ENCODE assay signal across 10 mouse cellular contexts in genomic region chr12:116550031-116550430, GRCm38 (mm10).
DNase-seq lines count a peak whose midpoint lies in the region; ATAC-seq and TF ChIP-seq lines count a peak whose summit lies in the region.
"Had no signal": no experiment of that assay in that cellular context is flagged by ENCODE, and none has a peak within 500 bp of the region (broad histone marks: within the 10 kb centered on the region; RNA-seq: fewer than 3 reads in every experiment).

No protein-coding gene starts in this region.

- no peak overlapping the region for H3K4me2 ChIP-seq in kidney, embryonic 14.5 days (replicated peaks; ENCODE audit: low read depth, low read length)
- no peak overlapping the region for H3K4me2 ChIP-seq in heart, postnatal 0 days (ENCODE audit: low read depth, low read length)
- H3K4me2 ChIP-seq: embryonic facial prominence, embryonic 12.5 days had no signal

- 18% methylated on average over 1 of the region's 1 CpGs for WGBS in kidney, adult 2 months
- 87% methylated on average over 1 of the region's 1 CpGs for WGBS in kidney, embryonic 14.5 days
- WGBS in heart, postnatal 0 days: 6% methylated on average over 1 of the region's 1 CpGs

- no peak overlapping the region for H3K27ac ChIP-seq in kidney, adult 2 months (ENCODE audit: insufficient read depth, low read depth, low read length)
- H3K27ac ChIP-seq in kidney, embryonic 14.5 days (ENCODE audit: low read depth, low read length): no peak overlapping the region
- no peak overlapping the region for H3K27ac ChIP-seq in heart, postnatal 0 days (ENCODE audit: low read depth)
- H3K27ac ChIP-seq: embryonic facial prominence, embryonic 12.5 days had no signal

- no peak overlapping the region for H3K9ac ChIP-seq in kidney, embryonic 14.5 days (ENCODE audit: low read depth, low read length)
- no peak overlapping the region for H3K9ac ChIP-seq in heart, postnatal 0 days (replicated peaks; ENCODE audit: low read depth, low read length)
- H3K9ac ChIP-seq: embryonic facial prominence, embryonic 12.5 days had no signal

- no peaks in the 10 kb centered on the region for H3K36me3 ChIP-seq in kidney, adult 2 months (ENCODE audit: control insufficient read depth, insufficient read depth, low read length)
- H3K36me3 ChIP-seq in kidney, embryonic 14.5 days (ENCODE audit: control insufficient read depth, insufficient read depth, low read length): no peaks in the 10 kb centered on the region
- no peaks in the 10 kb centered on the region for H3K36me3 ChIP-seq in heart, postnatal 0 days (replicated peaks; ENCODE audit: control insufficient read depth, insufficient read depth, low read length)
- H3K36me3 ChIP-seq: embryonic facial prominence, embryonic 12.5 days; G1E had no signal

- H3K9me3 ChIP-seq in kidney, embryonic 14.5 days (ENCODE audit: control insufficient read depth, low read length): no peaks in the 10 kb centered on the region
- H3K9me3 ChIP-seq in heart, postnatal 0 days (replicated peaks; ENCODE audit: control insufficient read depth, low read length): no peaks in the 10 kb centered on the region
- H3K9me3 ChIP-seq: embryonic facial prominence, embryonic 12.5 days; G1E had no signal

- DNase-seq in kidney, adult 2 months: peak; percentile 89
- peak; percentile 33 to 45 for DNase-seq in adrenal gland, postnatal 36 days
- peak; percentile 78 for DNase-seq in heart, postnatal 0 days (ENCODE audit: low spot score)
- DNase-seq in left cerebral cortex, postnatal 36 days (ENCODE audit: low spot score in 2 of 2): peak; percentile 47 to 48
- no peak for DNase-seq in retina, postnatal 1 day
- no peak for DNase-seq in urinary bladder, postnatal 25 days (ENCODE audit: low spot score)

- H3K27me3 ChIP-seq in kidney, adult 2 months (replicated peaks; ENCODE audit: control insufficient read depth, insufficient read depth, low read length): no peaks in the 10 kb centered on the region
- no peaks in the 10 kb centered on the region for H3K27me3 ChIP-seq in kidney, embryonic 14.5 days (ENCODE audit: control insufficient read depth, insufficient read depth, low read length)
- H3K27me3 ChIP-seq in heart, postnatal 0 days (ENCODE audit: control insufficient read depth, insufficient read depth, low read length): no peaks in the 10 kb centered on the region
- H3K27me3 ChIP-seq: embryonic facial prominence, embryonic 12.5 days had no signal

- ATAC-seq in kidney, embryonic 14.5 days (ENCODE audit: low FRiP score, low TSS enrichment): no peak
- ATAC-seq in heart, postnatal 0 days (ENCODE audit: insufficient read depth, low read depth): peak; percentile 97
- no peak for ATAC-seq in granulocyte monocyte progenitor cell, adult 5-6 weeks (replicated peaks; ENCODE audit: poor library complexity, severe bottlenecking)

- intact Hi-C loops in left cerebral cortex, postnatal 36 days (cut with DNase I): no loop called here

- no peak for TF ChIP-seq POLR2A in kidney, adult 2 months (IDR thresholded peaks at IDR 0.05; ENCODE audit: low read depth, low read length)

- H3K4me3 ChIP-seq in kidney, adult 2 months (ENCODE audit: insufficient read depth, low read depth, low read length): no peak overlapping the region
- H3K4me3 ChIP-seq in kidney, embryonic 14.5 days (ENCODE audit: low read length): no peak overlapping the region
- H3K4me3 ChIP-seq in heart, postnatal 0 days (ENCODE audit: low read depth, low read length): no peak overlapping the region
- H3K4me3 ChIP-seq: embryonic facial prominence, embryonic 12.5 days had no signal

- TF ChIP-seq CTCF in kidney, adult 2 months (conservative IDR thresholded peaks at IDR 0.05; ENCODE audit: insufficient read depth, insufficient read length, low read depth, low read length): no peak
- no peak for TF ChIP-seq CTCF in heart, postnatal 0 days (IDR thresholded peaks at IDR 0.05; ENCODE audit: low read depth)

- H3K4me1 ChIP-seq in kidney, adult 2 months (ENCODE audit: control insufficient read depth, insufficient read depth, low read length): no peaks in the 10 kb centered on the region
- H3K4me1 ChIP-seq in kidney, embryonic 14.5 days (ENCODE audit: control insufficient read depth, insufficient read depth, low read length): no peaks in the 10 kb centered on the region
- H3K4me1 ChIP-seq in heart, postnatal 0 days (ENCODE audit: control insufficient read depth, insufficient read depth): no peaks in the 10 kb centered on the region
- H3K4me1 ChIP-seq: embryonic facial prominence, embryonic 12.5 days had no signal

- no peak for TF ChIP-seq EP300 in heart, postnatal 0 days (IDR thresholded peaks at IDR 0.05; ENCODE audit: low read depth)

Comparison
In these comparisons a context has a peak if more than half of its experiments do, and no peak if none do; other contexts are left out.
1. DNase-seq: peak in kidney, adult 2 months (single experiment), adrenal gland, postnatal 36 days (2 of 2), heart, postnatal 0 days (single experiment) and left cerebral cortex, postnatal 36 days (2 of 2); none in retina, postnatal 1 day (single experiment) and urinary bladder, postnatal 25 days (single experiment).